Mouse (Mus musculus) urinary bladder, adult 2 months (tissue): ENCODE data around the gene Zkscan5. TPM values are rescaled to one million over a fixed set of nuclear protein-coding genes. Genes with fewer than 3 reads are reported as not detected.
"Not testable (repeated sequence)": the region's sequence is repeated elsewhere in the genome, so short reads cannot be mapped to it uniquely, and the experiment has no call there.

Source experiments
- DNase-seq: peaks from one replicate; pipeline ENCODE4 v3.0.0; 2022; ENCODE audit warnings: low spot score
- polyA plus RNA-seq: library from polyadenylated mRNA; depleted of rRNA; stranded (reverse); fragments of >200 nt; gene quantifications from 2 replicates; pipeline ENCODE4 v1.2.3, GENCODE M21; 2012; rRNA removed

Zkscan5 gene
- polyA plus RNA-seq, 1 experiment, result 7.4 TPM

- DNase-seq, result no peak
These were observed 9.1 kb downstream of the Zkscan5 start for GRCm38 (mm10) chr5:145213505-145213904.

GRCm38 (mm10) chr5:145214679-145215078, 10.3 kb downstream of the Zkscan5 start:
- DNase-seq, result no peak

- DNase-seq, result no peak
These were observed 13.4 kb downstream of the Zkscan5 start for GRCm38 (mm10) chr5:145217746-145218145.

- DNase-seq, result no peak
These were observed 13.8 kb downstream of the Zkscan5 start for GRCm38 (mm10) chr5:145218206-145218605.

GRCm38 (mm10) chr5:145218671-145219070, 14.3 kb downstream of the Zkscan5 start:
- no peak for DNase-seq

- no peak for DNase-seq
These were observed 15.6 kb downstream of the Zkscan5 start for GRCm38 (mm10) chr5:145219981-145220380.

- DNase-seq, result no peak
These were observed 18.5 kb downstream of the Zkscan5 start for GRCm38 (mm10) chr5:145222840-145223239.

GRCm38 (mm10) chr5:145223395-145223794, 19.0 kb downstream of the Zkscan5 start:
- no peak for DNase-seq

GRCm38 (mm10) chr5:145226453-145226852, 22.1 kb downstream of the Zkscan5 start:
- no peak for DNase-seq

GRCm38 (mm10) chr5:145229283-145229682, 24.9 kb downstream of the Zkscan5 start:
- not testable (repeated sequence) for DNase-seq

- DNase-seq, result no peak
These were observed 26.3 kb downstream of the Zkscan5 start for GRCm38 (mm10) chr5:145230641-145231040.

- peak; percentile 96 for DNase-seq
These were observed 27.1 kb downstream of the Zkscan5 start, which contains the start of gene Zfp655 for GRCm38 (mm10) chr5:145231367-145231871. Gene Zfp655, plus strand, starts transcription at chr5:145231715.

- no peak for DNase-seq
These were observed 27.6 kb downstream of the Zkscan5 start for GRCm38 (mm10) chr5:145231893-145232411.

GRCm38 (mm10) chr5:145234636-145235035, 30.3 kb downstream of the Zkscan5 start:
- no peak for DNase-seq

GRCm38 (mm10) chr5:145249520-145249919, 45.2 kb downstream of the Zkscan5 start:
- no peak for DNase-seq

Other genes with a start within 250 kb of the Zkscan5 start
- gene Smurf1, start 238.7 kb upstream of the Zkscan5 start, polyA plus RNA-seq, result 23.2 and 27.5 TPM in 2 replicates
- gene Gm4871, start 171.8 kb upstream of the Zkscan5 start, polyA plus RNA-seq, result not detected in 2 replicates
- not detected in 2 replicates for gene 1700018F24Rik, start 161.6 kb upstream of the Zkscan5 start, polyA plus RNA-seq
- gene Arpc1a, start 120.7 kb upstream of the Zkscan5 start, polyA plus RNA-seq, result 284 and 341 TPM in 2 replicates
- gene Kpna7, start 120.5 kb upstream of the Zkscan5 start, polyA plus RNA-seq, result not detected in 2 replicates
- 410 and 483 TPM in 2 replicates for gene Arpc1b, start 90.3 kb upstream of the Zkscan5 start, polyA plus RNA-seq
- gene Pdap1, start 64.3 kb upstream of the Zkscan5 start, polyA plus RNA-seq, result 51.4 and 62.5 TPM in 2 replicates
- gene Bud31, start 64.2 kb upstream of the Zkscan5 start, polyA plus RNA-seq, result 80.5 and 98.6 TPM in 2 replicates
- gene Ptcd1, start 37.5 kb upstream of the Zkscan5 start, polyA plus RNA-seq, result 12.9 TPM in 2 replicates
- 20.4 and 25.4 TPM in 2 replicates for gene Cpsf4, start 37.3 kb upstream of the Zkscan5 start, polyA plus RNA-seq
- gene Atp5j2, start 12.5 kb upstream of the Zkscan5 start, polyA plus RNA-seq, result 266 and 278 TPM in 2 replicates
- gene Zkscan14, start 2.7 kb upstream of the Zkscan5 start, polyA plus RNA-seq, result 6.8 and 7.4 TPM in 2 replicates
- 30.0 and 31.5 TPM in 2 replicates for gene Zfp655, start 27.2 kb downstream of the Zkscan5 start, polyA plus RNA-seq
- 16.1 and 19.1 TPM in 2 replicates for gene Zscan25, start 75.9 kb downstream of the Zkscan5 start, polyA plus RNA-seq
- 11.7 and 17.9 TPM in 2 replicates for gene Cyp3a57, start 140.7 kb downstream of the Zkscan5 start, polyA plus RNA-seq